Mouse (Mus musculus): Measurements from ENCODE around the gene Il12rb1. TPM values are rescaled to one million over a fixed set of nuclear protein-coding genes. Genes with fewer than 3 reads are reported as not detected.
A peak's percentile ranks its signal among the peaks of the same experiment; 100 is the strongest.

Gene Il12rb1
- polyA plus RNA-seq, 1 experiment from 2014 or later: 0.08 TPM

- ATAC-seq: no peak
- 0 out of 2 replicates have a peak, but pooled peaks cover 5% of the 10 kb centered on the region for H3K36me3 ChIP-seq (ENCODE audit: control insufficient read depth, insufficient read depth)
- peak overlapping the region; percentile 76 for H3K9ac ChIP-seq (replicated peaks; ENCODE audit: low read depth, low read length)
- peak overlapping the region; percentile 59 for H3K4me3 ChIP-seq (replicated peaks; ENCODE audit: low read length)
- peak overlapping the region; percentile 96 for H3K4me2 ChIP-seq (ENCODE audit: low read length)
- WGBS: under 1% methylated on average over 46 of the region's 46 CpGs
- H3K9me3 ChIP-seq (ENCODE audit: control insufficient read depth, low read length): no peaks in the 10 kb centered on the region
- no peaks in the 10 kb centered on the region; the same call in 1 of the 2 replicates for H3K27me3 ChIP-seq (replicated peaks; ENCODE audit: control insufficient read depth, insufficient read depth, low read length)
- peaks cover 49% of the 10 kb centered on the region for H3K4me1 ChIP-seq (replicated peaks; ENCODE audit: control insufficient read depth, insufficient read depth, low read length)
- peak overlapping the region; percentile 96 for H3K27ac ChIP-seq (ENCODE audit: low read length)
Observed at GRCm38 (mm10) chr8:70863956-70864711, 55.9 kb downstream of the Il12rb1 start.

- 1% methylated on average over 24 of the region's 24 CpGs for WGBS
- H3K36me3 ChIP-seq (ENCODE audit: control insufficient read depth, insufficient read depth): 0 out of 2 replicates have a peak, but pooled peaks cover 5% of the 10 kb centered on the region
- H3K4me3 ChIP-seq (replicated peaks; ENCODE audit: low read length): peak overlapping the region; percentile 59
- ATAC-seq: no peak; the same call in 1 of the 2 replicates
- H3K27me3 ChIP-seq (replicated peaks; ENCODE audit: control insufficient read depth, insufficient read depth, low read length): no peaks in the 10 kb centered on the region; the same call in 1 of the 2 replicates
- H3K4me1 ChIP-seq (replicated peaks; ENCODE audit: control insufficient read depth, insufficient read depth, low read length): peaks cover 55% of the 10 kb centered on the region
- H3K4me2 ChIP-seq (ENCODE audit: low read length): peak overlapping the region; percentile 96
- H3K27ac ChIP-seq (ENCODE audit: low read length): peak overlapping the region; percentile 96
- peak overlapping the region; percentile 76 for H3K9ac ChIP-seq (replicated peaks; ENCODE audit: low read depth, low read length)
- H3K9me3 ChIP-seq (ENCODE audit: control insufficient read depth, low read length): no peaks in the 10 kb centered on the region
Observed at GRCm38 (mm10) chr8:70864712-70865221, 56.5 kb downstream of the Il12rb1 start.

- H3K4me2 ChIP-seq (ENCODE audit: low read length): peak overlapping the region; percentile 96
- 0 out of 2 replicates have a peak, but pooled peaks cover 5% of the 10 kb centered on the region for H3K36me3 ChIP-seq (ENCODE audit: control insufficient read depth, insufficient read depth)
- peak overlapping the region; percentile 76 for H3K9ac ChIP-seq (replicated peaks; ENCODE audit: low read depth, low read length)
- WGBS: 0% methylated on average over 45 of the region's 46 CpGs
- peak; percentile 86 for ATAC-seq
- H3K27me3 ChIP-seq (replicated peaks; ENCODE audit: control insufficient read depth, insufficient read depth, low read length): no peaks in the 10 kb centered on the region; the same call in 1 of the 2 replicates
- peaks cover 56% of the 10 kb centered on the region for H3K4me1 ChIP-seq (replicated peaks; ENCODE audit: control insufficient read depth, insufficient read depth, low read length)
- H3K4me3 ChIP-seq (replicated peaks; ENCODE audit: low read length): peak overlapping the region; percentile 59
- H3K9me3 ChIP-seq (ENCODE audit: control insufficient read depth, low read length): no peaks in the 10 kb centered on the region
- H3K27ac ChIP-seq (ENCODE audit: low read length): peak overlapping the region; percentile 96
Observed at GRCm38 (mm10) chr8:70865350-70866000, 57.2 kb downstream of the Il12rb1 start.

GRCm38 (mm10) chr8:70866001-70866520 lies 57.8 kb downstream of the Il12rb1 start:
- peak; percentile 16; the same call in 1 of the 2 replicates for ATAC-seq
- H3K9me3 ChIP-seq (ENCODE audit: control insufficient read depth, low read length): no peaks in the 10 kb centered on the region
- peak overlapping the region; percentile 76 for H3K9ac ChIP-seq (replicated peaks; ENCODE audit: low read depth, low read length)
- H3K4me2 ChIP-seq (ENCODE audit: low read length): peak overlapping the region; percentile 58
- H3K27ac ChIP-seq (ENCODE audit: low read length): peak overlapping the region; percentile 91
- peaks cover 56% of the 10 kb centered on the region for H3K4me1 ChIP-seq (replicated peaks; ENCODE audit: control insufficient read depth, insufficient read depth, low read length)
- 0 out of 2 replicates have a peak, but pooled peaks cover 5% of the 10 kb centered on the region for H3K36me3 ChIP-seq (ENCODE audit: control insufficient read depth, insufficient read depth)
- WGBS: 7% methylated on average over 12 of the region's 12 CpGs
- peak overlapping the region; percentile 59 for H3K4me3 ChIP-seq (replicated peaks; ENCODE audit: low read length)
- H3K27me3 ChIP-seq (replicated peaks; ENCODE audit: control insufficient read depth, insufficient read depth, low read length): no peaks in the 10 kb centered on the region; the same call in 1 of the 2 replicates

- Histone ChIP-seq H3K4me3 (replicated peaks; ENCODE audit: low read length) (no peak overlapping the region), H3K4me1 (replicated peaks; ENCODE audit: control insufficient read depth, insufficient read depth, low read length) (peaks cover 58% of the 10 kb centered on the region), H3K27me3 (replicated peaks; ENCODE audit: control insufficient read depth, insufficient read depth, low read length) (no peaks in the 10 kb centered on the region; the same call in 1 of the 2 replicates), H3K36me3 (ENCODE audit: control insufficient read depth, insufficient read depth) (0 out of 2 replicates have a peak, but pooled peaks cover 5% of the 10 kb centered on the region), H3K9ac (replicated peaks; ENCODE audit: low read depth, low read length) (peak overlapping the region; percentile 76; the same call in 1 of the 2 replicates), H3K4me2 (ENCODE audit: low read length) (no peak overlapping the region), H3K9me3 (ENCODE audit: control insufficient read depth, low read length) (no peaks in the 10 kb centered on the region), H3K27ac (ENCODE audit: low read length) (peak overlapping the region; percentile 91)
- ATAC-seq: no peak
- WGBS: 85% methylated on average over 7 of the region's 7 CpGs
Observed at GRCm38 (mm10) chr8:70866566-70866965, 58.3 kb downstream of the Il12rb1 start.

GRCm38 (mm10) chr8:70868559-70869198 lies 60.4 kb downstream of the Il12rb1 start:
- H3K36me3 ChIP-seq (ENCODE audit: control insufficient read depth, insufficient read depth): 0 out of 2 replicates have a peak, but pooled peaks cover 5% of the 10 kb centered on the region
- WGBS: 18% methylated on average over 40 of the region's 40 CpGs
- H3K9me3 ChIP-seq (ENCODE audit: control insufficient read depth, low read length): no peaks in the 10 kb centered on the region
- peak overlapping the region; percentile 55 for H3K9ac ChIP-seq (replicated peaks; ENCODE audit: low read depth, low read length)
- no peaks in the 10 kb centered on the region for H3K27me3 ChIP-seq (replicated peaks; ENCODE audit: control insufficient read depth, insufficient read depth, low read length)
- peak overlapping the region; percentile 26 for H3K4me2 ChIP-seq (ENCODE audit: low read length)
- peak overlapping the region; percentile 64 for H3K27ac ChIP-seq (ENCODE audit: low read length)
- peaks cover 50% of the 10 kb centered on the region for H3K4me1 ChIP-seq (replicated peaks; ENCODE audit: control insufficient read depth, insufficient read depth, low read length)
- no peak for ATAC-seq
- H3K4me3 ChIP-seq (replicated peaks; ENCODE audit: low read length): no peak overlapping the region

- 39% methylated on average over 5 of the region's 5 CpGs for WGBS
- H3K27me3 ChIP-seq (replicated peaks; ENCODE audit: control insufficient read depth, insufficient read depth, low read length): no peaks in the 10 kb centered on the region
- 0 out of 2 replicates have a peak, but pooled peaks cover 5% of the 10 kb centered on the region for H3K36me3 ChIP-seq (ENCODE audit: control insufficient read depth, insufficient read depth)
- H3K4me3 ChIP-seq (replicated peaks; ENCODE audit: low read length): no peak overlapping the region
- H3K9ac ChIP-seq (replicated peaks; ENCODE audit: low read depth, low read length): peak overlapping the region; percentile 55
- H3K27ac ChIP-seq (ENCODE audit: low read length): peak overlapping the region; percentile 64
- peaks cover 45% of the 10 kb centered on the region for H3K4me1 ChIP-seq (replicated peaks; ENCODE audit: control insufficient read depth, insufficient read depth, low read length)
- peak overlapping the region; percentile 26 for H3K4me2 ChIP-seq (ENCODE audit: low read length)
- no peak for ATAC-seq
- no peaks in the 10 kb centered on the region for H3K9me3 ChIP-seq (ENCODE audit: control insufficient read depth, low read length)
Observed at GRCm38 (mm10) chr8:70869199-70869571, 60.9 kb downstream of the Il12rb1 start.

GRCm38 (mm10) chr8:70869601-70870041 lies 61.4 kb downstream of the Il12rb1 start:
- peaks cover 40% of the 10 kb centered on the region for H3K4me1 ChIP-seq (replicated peaks; ENCODE audit: control insufficient read depth, insufficient read depth, low read length)
- H3K4me2 ChIP-seq (ENCODE audit: low read length): peak overlapping the region; percentile 26; the same call in 1 of the 2 replicates
- H3K9ac ChIP-seq (replicated peaks; ENCODE audit: low read depth, low read length): peak overlapping the region; percentile 55
- 0 out of 2 replicates have a peak, but pooled peaks cover 5% of the 10 kb centered on the region for H3K36me3 ChIP-seq (ENCODE audit: control insufficient read depth, insufficient read depth)
- no peak overlapping the region for H3K4me3 ChIP-seq (replicated peaks; ENCODE audit: low read length)
- WGBS: 39% methylated on average over 16 of the region's 16 CpGs
- H3K27ac ChIP-seq (ENCODE audit: low read length): peak overlapping the region; percentile 64
- no peaks in the 10 kb centered on the region for H3K27me3 ChIP-seq (replicated peaks; ENCODE audit: control insufficient read depth, insufficient read depth, low read length)
- no peaks in the 10 kb centered on the region for H3K9me3 ChIP-seq (ENCODE audit: control insufficient read depth, low read length)
- ATAC-seq: 0 out of 2 replicates have a peak, but pooled peaks have one; percentile 9

Measured in forebrain, embryonic 16.5 days (tissue).